Mouse (Mus musculus) MEL (cell line): Measurements from ENCODE around the gene Sema6c. TPM values are rescaled to one million over a fixed set of nuclear protein-coding genes. Genes with fewer than 3 reads are reported as not detected.

Experiments used
- DNase-seq: peaks from one replicate; pipeline ENCODE4 v3.0.0; 2011; ENCODE audit warnings: low read depth, low spot score
- H3K27ac ChIP-seq: 2 replicates; pipeline ENCODE4 v1.5.1; 2012; ENCODE audit warnings: low read depth, mild to moderate bottlenecking, control low read depth, low read length, moderate library complexity; ENCODE audit not compliant: control insufficient read depth
- H3K27me3 ChIP-seq, 2 experiments: fragments of 150-350 bp in 1 of 2; sonication (generic) in 1 of 2; 2 replicates each; pipeline ENCODE4 v1.6.1; 2012; ENCODE audit warnings: low read length in 2 of 2, mild to moderate bottlenecking in 2 of 2, improper control_type of control experiment in 1 of 2, moderate library complexity in 1 of 2; ENCODE audit not compliant: insufficient read depth in 2 of 2, control insufficient read depth in 1 of 2
- H3K36me3 ChIP-seq, 2 experiments: 2 replicates each; pipeline ENCODE4 v1.6.1; 2012 to 2014; ENCODE audit warnings: low read length in 2 of 2, improper control_type of control experiment in 1 of 2, inconsistent platforms in 1 of 2, mild to moderate bottlenecking in 1 of 2; ENCODE audit not compliant: insufficient read depth in 2 of 2, control insufficient read depth in 1 of 2
- H3K4me1 ChIP-seq, 2 experiments: fragments of 150-350 bp in 1 of 2; sonication (generic) in 1 of 2; 2 replicates each; pipeline ENCODE4 v1.6.1; 2012; ENCODE audit warnings: low read length in 2 of 2, improper control_type of control experiment in 1 of 2, mild to moderate bottlenecking in 1 of 2; ENCODE audit not compliant: insufficient read depth in 2 of 2, control insufficient read depth in 1 of 2
- H3K4me3 ChIP-seq, 2 experiments: fragments of 150-350 bp in 1 of 2; sonication (generic) in 1 of 2; 2 replicates each; pipeline ENCODE4 v1.5.1; 2012; ENCODE audit warnings: low read depth in 2 of 2, low read length in 2 of 2, mild to moderate bottlenecking in 2 of 2, moderate library complexity in 2 of 2, control low read depth in 1 of 2, improper control_type of control experiment in 1 of 2; ENCODE audit not compliant: control insufficient read depth in 1 of 2, insufficient read depth in 1 of 2
- H3K79me2 ChIP-seq: 2 replicates; pipeline ENCODE4 v1.6.1; 2012; ENCODE audit warnings: mild to moderate bottlenecking, low read length, moderate library complexity; ENCODE audit not compliant: control insufficient read depth, poor library complexity, insufficient read depth
- H3K9ac ChIP-seq: 2 replicates; pipeline ENCODE4 v1.6.1; 2012; ENCODE audit warnings: low read depth, mild to moderate bottlenecking, control low read depth, low read length, moderate library complexity; ENCODE audit not compliant: control insufficient read depth, poor library complexity, severe bottlenecking
- H3K9me3 ChIP-seq: fragments of 150-350 bp; sonication (generic); replicated peaks from 2 replicates; pipeline ENCODE4 v1.6.1; 2012; ENCODE audit warnings: mild to moderate bottlenecking, low read length, improper control_type of control experiment, moderate library complexity; ENCODE audit not compliant: insufficient read depth
- CHD1 ChIP-seq: IDR thresholded peaks from 2 replicates; pipeline ENCODE4 v1.6.1; 2012; ENCODE audit warnings: low read depth, mild to moderate bottlenecking, inconsistent platforms, low read length, improper control_type of control experiment
- ETS1 ChIP-seq: IDR thresholded peaks from 2 replicates; pipeline ENCODE4 v1.6.1; 2012; ENCODE audit warnings: low read depth, mild to moderate bottlenecking, inconsistent platforms, low read length, improper control_type of control experiment, moderate library complexity
- GABPA ChIP-seq: IDR thresholded peaks from 2 replicates; pipeline ENCODE4 v1.6.1; 2012; ENCODE audit warnings: low read depth, mild to moderate bottlenecking, inconsistent platforms, low read length, improper control_type of control experiment, moderate library complexity
- HCFC1 ChIP-seq: IDR thresholded peaks from 2 replicates; pipeline ENCODE4 v1.6.1; 2012; ENCODE audit warnings: low read depth, mild to moderate bottlenecking, inconsistent platforms, low read length, improper control_type of control experiment, moderate library complexity
- NRF1 ChIP-seq: IDR thresholded peaks from 2 replicates; pipeline ENCODE4 v1.6.1; 2014; ENCODE audit warnings: low read depth, mild to moderate bottlenecking, inconsistent platforms, low read length, improper control_type of control experiment, moderate library complexity; ENCODE audit not compliant: poor library complexity, insufficient read depth, severe bottlenecking
- POLR2AphosphoS2 ChIP-seq: IDR thresholded peaks from 2 replicates; pipeline ENCODE4 v1.6.1; 2011; ENCODE audit warnings: low read length, improper control_type of control experiment
- POLR2AphosphoS5 ChIP-seq: IDR thresholded peaks from 2 replicates; pipeline ENCODE4 v1.6.1; 2012; ENCODE audit warnings: low read depth, borderline replicate concordance, mild to moderate bottlenecking, inconsistent platforms, low read length, moderate library complexity, mixed read lengths
- RCOR1 ChIP-seq: IDR thresholded peaks from 2 replicates; pipeline ENCODE4 v1.6.1; 2012; ENCODE audit warnings: low read depth, mild to moderate bottlenecking, inconsistent platforms, low read length, improper control_type of control experiment
- TBP ChIP-seq: IDR thresholded peaks from 2 replicates; pipeline ENCODE4 v1.8.0; 2011; ENCODE audit warnings: low read depth, low read length, improper control_type of control experiment
- UBTF ChIP-seq: IDR thresholded peaks from 2 replicates; pipeline ENCODE4 v1.6.1; 2012; ENCODE audit warnings: low read depth, mild to moderate bottlenecking, inconsistent platforms, low read length, improper control_type of control experiment, moderate library complexity, borderline replicate concordance; ENCODE audit not compliant: insufficient read depth
- USF1 ChIP-seq: IDR thresholded peaks from 2 replicates; pipeline ENCODE4 v1.6.1; 2014; ENCODE audit warnings: low read depth, mild to moderate bottlenecking, inconsistent platforms, low read length, improper control_type of control experiment, moderate library complexity
- USF2 ChIP-seq, 2 experiments: IDR thresholded peaks; 2 replicates each; pipeline ENCODE4 v1.6.1; 2011 to 2012; ENCODE audit warnings: improper control_type of control experiment in 2 of 2, low read length in 2 of 2, borderline replicate concordance in 1 of 2, inconsistent platforms in 1 of 2, low read depth in 1 of 2, mild to moderate bottlenecking in 1 of 2; ENCODE audit not compliant: insufficient read depth in 1 of 2
- ZKSCAN1 ChIP-seq: IDR thresholded peaks from 2 replicates; pipeline ENCODE4 v1.6.1; 2012; ENCODE audit warnings: low read depth, mild to moderate bottlenecking, inconsistent platforms, low read length, improper control_type of control experiment, moderate library complexity
- ZNF384 ChIP-seq: IDR thresholded peaks from 2 replicates; pipeline ENCODE4 v1.6.1; 2012; ENCODE audit warnings: low read depth, mild to moderate bottlenecking, inconsistent platforms, low read length, improper control_type of control experiment
- polyA plus RNA-seq, 2 experiments: library from polyadenylated mRNA; stranded (reverse) in 1 of 2; unstranded in 1 of 2; fragments of >175 nt in 1 of 2; fragments of >200 nt in 1 of 2; gene quantifications; 2 replicates each; pipeline versions ENCODE4 v1.2.1 to v1.2.4; 2012; ENCODE audit warnings: low replicate concordance in 2 of 2, low read depth in 1 of 2; ENCODE audit not compliant: insufficient read length in 2 of 2, insufficient read depth in 1 of 2, missing spikeins in 1 of 2
- total RNA-seq: library from RNA; depleted of rRNA; stranded (reverse); fragments of 300-350 nt; gene quantifications from 2 replicates; pipeline ENCODE4 v1.2.3, GENCODE M21; 2012

Gene Sema6c
- total and polyA plus RNA-seq, 3 experiments, result 0.35 to 3.2 TPM; not detected in 1

GRCm38 (mm10) chr3:95139586-95140288, 20.5 kb upstream of the Sema6c start:
- Histone ChIP-seq H3K4me3 (no peak overlapping the region), H3K4me1 (peaks cover 20 to 29% of the 10 kb centered on the region in 2 experiments), H3K9ac (no peak overlapping the region), H3K36me3 (peaks cover 0 to 30% of the 10 kb centered on the region in 2 experiments; a peak in 3 of 4 replicates), H3K27ac (no peak overlapping the region), H3K79me2 (0 out of 2 replicates have a peak, but pooled peaks cover 5% of the 10 kb centered on the region), H3K9me3 (no peaks in the 10 kb centered on the region), H3K27me3 (no peaks in the 10 kb centered on the region)
- TF ChIP-seq GABPA, result no peak
- TF ChIP-seq CHD1, result no peak
- TF ChIP-seq USF2 (IDR thresholded peaks at IDR 0.05; ENCODE audit: borderline replicate concordance in 1 of 2, insufficient read depth in 1 of 2, low read depth in 1 of 2, low read length in 2 of 2), result no peak
- peak; percentile 54; the same call in 1 of the 2 replicates for TF ChIP-seq USF1
- no peak for TF ChIP-seq RCOR1
- DNase-seq, result no peak

- Histone ChIP-seq H3K27me3 (no peaks in the 10 kb centered on the region), H3K27ac (no peak overlapping the region), H3K36me3 (peaks cover 0 to 29% of the 10 kb centered on the region in 2 experiments; a peak in 3 of 4 replicates), H3K79me2 (0 out of 2 replicates have a peak, but pooled peaks cover 5% of the 10 kb centered on the region), H3K9ac (no peak overlapping the region), H3K9me3 (no peaks in the 10 kb centered on the region), H3K4me1 (peaks cover 20 to 29% of the 10 kb centered on the region in 2 experiments), H3K4me3 (no peak overlapping the region)
- TF ChIP-seq GABPA (no peak), POLR2AphosphoS2 (no peak), TBP (no peak), USF2 (IDR thresholded peaks at IDR 0.05; ENCODE audit: borderline replicate concordance in 1 of 2, insufficient read depth in 1 of 2, low read depth in 1 of 2, low read length in 2 of 2) (no peak), ETS1 (no peak), NRF1 (no peak), HCFC1 (no peak), POLR2AphosphoS5 (no peak)
- no peak for DNase-seq
Measured at GRCm38 (mm10) chr3:95140289-95140595, 20.0 kb upstream of the Sema6c start.

- H3K79me2 ChIP-seq, result 0 out of 2 replicates have a peak, but pooled peaks cover 4% of the 10 kb centered on the region
Measured at GRCm38 (mm10) chr3:95140795-95141194, 19.5 kb upstream of the Sema6c start.

More at GRCm38 (mm10) chr3:95140795-95141194, 19.5 kb upstream of the Sema6c start:
- Histone ChIP-seq H3K4me1 (peaks cover 18 to 24% of the 10 kb centered on the region in 2 experiments), H3K9me3 (no peaks in the 10 kb centered on the region), H3K27me3 (no peaks in the 10 kb centered on the region; a peak in 1 of 4 replicates), H3K36me3 (peaks cover 0 to 24% of the 10 kb centered on the region in 2 experiments; a peak in 3 of 4 replicates), H3K4me3 (no peak overlapping the region), H3K27ac (peak overlapping the region; percentile 25; the same call in 1 of the 2 replicates), H3K9ac (no peak overlapping the region)
- no peak for DNase-seq
- TF ChIP-seq ZKSCAN1 (peak; percentile 97), POLR2AphosphoS2 (no peak), ZNF384 (peak; percentile 36; the same call in 1 of the 2 replicates), USF2 (IDR thresholded peaks at IDR 0.05; ENCODE audit: borderline replicate concordance in 1 of 2, insufficient read depth in 1 of 2, low read depth in 1 of 2, low read length in 2 of 2) (no peak), UBTF (0 out of 2 replicates have a peak, but pooled peaks have one; percentile 28)
